Comparison of ENCODE assay signal across 18 mouse cellular contexts in the genomic region with DNA sequence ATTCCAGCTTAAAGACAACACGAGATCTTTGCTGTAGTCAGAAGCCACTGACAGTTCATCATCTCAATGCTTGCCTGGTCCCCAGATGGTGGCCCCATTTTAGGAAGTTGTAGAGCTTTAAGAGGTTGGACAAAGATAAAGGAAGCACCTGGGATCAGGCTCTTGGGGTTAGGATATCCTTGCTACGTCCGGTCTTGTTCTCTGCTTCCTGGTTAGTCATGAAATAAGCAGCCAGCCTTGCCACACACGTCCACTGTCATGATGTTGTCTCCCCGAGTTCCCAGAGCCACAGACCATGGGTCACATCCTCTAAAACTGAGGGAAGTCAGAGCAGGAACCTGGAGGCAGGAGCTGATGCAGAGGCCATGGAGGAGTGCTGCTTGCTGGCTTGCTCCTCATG.
"Had no signal": no experiment of that assay in that cellular context is flagged by ENCODE, and none has a peak within 500 bp of the region (broad histone marks: within the 10 kb centered on the region; RNA-seq: fewer than 3 reads in every experiment).

No protein-coding gene starts in this region.

- H3K4me1 ChIP-seq: midbrain, embryonic 12.5 days; neural tube, embryonic 13.5 days; neural tube, embryonic 15.5 days had no signal

- H3K27me3 ChIP-seq: midbrain, embryonic 12.5 days; neural tube, embryonic 13.5 days; neural tube, embryonic 15.5 days had no signal

- H3K4me2 ChIP-seq: lung, embryonic 14.5 days; midbrain, embryonic 12.5 days; neural tube, embryonic 13.5 days; neural tube, embryonic 15.5 days had no signal

- H3K9ac ChIP-seq: lung, embryonic 14.5 days; midbrain, embryonic 12.5 days; neural tube, embryonic 13.5 days; neural tube, embryonic 15.5 days had no signal

- H3K4me3 ChIP-seq: midbrain, embryonic 10.5 days; midbrain, embryonic 12.5 days; myocyte; neural tube, embryonic 13.5 days; neural tube, embryonic 15.5 days had no signal

- H3K9me3 ChIP-seq: midbrain, embryonic 10.5 days; midbrain, embryonic 12.5 days; neural tube, embryonic 13.5 days; neural tube, embryonic 15.5 days had no signal

- DNase-seq: lung, adult 18-20 months; lung, embryonic 14.5 days; lung, postnatal 10 days; lung, postnatal 4 days; midbrain, embryonic 14.5 days; right cerebral cortex, adult 18-20 months; right cerebral cortex, postnatal 25 days; right cerebral cortex, postnatal 4 days; spleen, adult 18-20 months; thymus, adult 2 months; thymus, postnatal 25 days; thymus, postnatal 4 days had no signal

- H3K27ac ChIP-seq: midbrain, embryonic 10.5 days; midbrain, embryonic 12.5 days; neural tube, embryonic 13.5 days; neural tube, embryonic 15.5 days had no signal

- H3K36me3 ChIP-seq: midbrain, embryonic 10.5 days; midbrain, embryonic 12.5 days; neural tube, embryonic 13.5 days; neural tube, embryonic 15.5 days had no signal

- ATAC-seq: midbrain, embryonic 16.5 days had no signal
